Mouse (Mus musculus) ES-CJ7 (cell line): ENCODE data around the gene Dpf2.

ENCODE experiments used
- DNase-seq: peaks from one replicate; pipeline ENCODE4 v3.0.0; 2011; ENCODE audit warnings: low read depth, low spot score

Dpf2 gene

GRCm38 (mm10) chr19:5935691-5936090 is 22.9 kb upstream of the Dpf2 start:
- DNase-seq: no peak

DNA sequence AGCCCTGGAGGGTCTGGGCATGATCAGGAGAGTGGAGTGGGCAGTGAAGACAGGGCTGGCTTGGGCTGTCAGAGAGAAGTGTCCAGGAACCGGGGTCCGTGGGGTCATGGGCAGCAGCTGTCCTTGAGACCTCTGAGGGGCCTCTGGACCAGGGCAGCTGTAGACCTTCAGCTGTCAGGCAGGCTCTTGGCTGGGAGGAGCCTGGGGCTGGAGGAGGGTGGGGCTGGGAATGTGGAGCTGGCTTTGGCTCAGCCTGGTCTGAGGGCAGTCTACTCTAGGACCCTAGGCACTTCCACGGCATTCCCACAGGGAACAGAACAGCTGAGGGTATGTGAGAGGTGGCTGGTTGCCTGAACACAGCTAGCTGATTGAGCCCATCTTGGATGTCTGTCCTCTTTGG is 22.5 kb upstream of the Dpf2 start:
- DNase-seq: no peak

GRCm38 (mm10) chr19:5929634-5930596 is 17.1 kb upstream of the Dpf2 start:
- DNase-seq: no peak

- DNase-seq: no peak
These were observed 15.7 kb upstream of the Dpf2 start for GRCm38 (mm10) chr19:5928546-5928945.

DNA sequence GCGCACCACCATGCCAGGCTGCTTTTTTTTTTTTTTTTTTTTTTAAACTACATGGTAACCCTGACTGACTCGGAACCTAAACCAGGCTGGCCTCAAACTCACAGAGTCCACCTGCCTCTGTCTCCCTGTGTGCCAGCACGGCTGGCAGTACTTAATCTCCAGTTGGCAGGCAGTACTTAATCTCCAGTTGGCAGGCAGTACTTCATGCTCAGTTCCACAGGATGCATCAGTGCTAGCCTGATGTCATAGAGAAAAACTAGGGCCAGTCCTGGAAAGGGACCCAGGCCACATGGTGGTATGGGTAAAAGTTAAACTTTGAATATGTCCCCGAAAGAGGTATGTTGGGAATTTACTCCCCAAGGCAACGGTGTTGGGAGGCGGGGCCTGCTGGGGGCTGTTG is 15.3 kb upstream of the Dpf2 start:
- DNase-seq: no peak

DNA sequence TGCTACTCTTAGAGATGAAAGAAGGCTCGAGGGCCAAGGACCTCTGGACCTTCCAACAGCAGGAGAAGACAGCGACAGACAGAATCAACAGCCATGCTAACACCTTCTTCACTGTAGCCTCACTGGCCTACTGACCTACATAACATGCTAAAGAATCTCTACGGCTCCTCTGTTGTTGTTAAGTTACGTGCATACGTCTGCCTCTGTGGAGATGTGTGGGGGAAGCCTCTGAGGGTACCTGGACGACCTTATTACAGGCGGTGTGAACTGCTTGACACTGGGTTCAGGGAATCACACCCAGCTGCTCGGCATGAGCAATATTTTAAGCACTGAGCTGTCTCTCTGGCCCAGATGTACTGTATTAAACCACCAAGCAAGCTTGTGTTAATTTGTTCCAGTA is 14.7 kb upstream of the Dpf2 start:
- no peak for DNase-seq

DNA sequence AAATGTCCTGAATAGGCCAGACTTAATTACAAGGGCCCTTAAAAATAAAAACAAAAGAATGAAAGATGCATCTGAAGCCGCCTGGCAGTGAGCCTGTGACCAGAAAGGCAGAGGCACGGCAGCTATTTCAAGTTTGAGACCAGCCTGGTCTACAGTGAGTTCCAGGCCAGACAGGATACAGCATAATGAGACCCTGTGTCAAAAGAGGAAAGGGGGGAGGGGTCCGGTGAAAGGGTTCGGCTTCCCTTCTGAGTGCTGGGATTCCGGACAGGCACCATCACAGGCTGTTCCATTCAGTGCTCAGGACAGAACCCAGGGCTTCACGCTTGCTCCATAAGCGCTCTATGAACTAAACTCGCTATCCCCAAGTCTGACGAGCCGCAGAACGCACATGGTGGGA is 14.2 kb upstream of the Dpf2 start:
- no peak for DNase-seq

DNA sequence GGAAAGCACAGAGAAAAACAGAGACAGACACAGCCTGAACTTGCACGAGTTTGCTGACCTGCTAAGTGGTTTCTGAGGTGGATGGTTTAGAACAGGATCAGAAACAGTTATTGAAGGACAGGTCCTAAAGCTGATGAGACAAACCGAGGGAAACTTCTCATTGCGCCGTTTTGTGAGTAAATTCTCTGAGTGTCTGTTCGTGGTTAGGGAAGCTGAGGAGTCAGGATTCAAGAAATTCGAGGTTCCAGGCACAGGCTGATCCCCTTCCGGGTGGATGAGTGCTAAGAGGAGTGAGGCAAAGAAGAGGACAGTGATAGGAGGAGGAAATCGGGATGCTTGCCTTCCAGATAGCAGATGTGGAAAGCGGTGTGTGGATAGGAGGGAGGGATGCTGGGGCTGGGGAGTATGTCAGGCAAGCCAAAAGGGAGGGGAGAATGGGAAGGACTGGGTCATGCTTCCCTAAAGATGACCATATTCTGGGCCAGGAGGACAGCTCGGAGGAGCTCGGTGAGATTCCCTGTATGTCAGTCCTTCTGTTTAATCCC is 12.6 kb upstream of the Dpf2 start:
- no peak for DNase-seq

DNA sequence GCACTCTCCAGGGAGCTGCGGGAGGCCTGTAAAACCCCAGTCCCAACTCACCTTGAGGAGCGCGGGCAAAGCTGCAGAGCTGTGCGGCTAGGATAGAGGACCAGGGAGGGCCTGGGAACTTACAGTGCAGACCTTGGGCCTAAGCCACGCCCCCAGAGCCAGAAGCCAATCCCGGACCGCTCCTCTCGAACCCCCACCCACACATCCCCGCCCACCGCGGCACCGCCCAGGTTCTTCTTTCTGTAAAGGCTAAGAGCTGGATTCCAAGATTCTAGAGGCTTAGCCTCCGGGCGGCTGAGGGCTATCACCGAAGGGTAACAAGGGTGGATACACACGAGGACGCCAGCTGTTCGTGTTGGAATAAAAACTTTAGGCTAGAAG is 11.9 kb upstream of the Dpf2 start, which contains the start of gene Cdc42ep2:
TSS of gene Cdc42ep2 (minus strand) at position 104 of the 381 bp plus-strand sequence.
- DNase-seq: peak; percentile 96

DNA sequence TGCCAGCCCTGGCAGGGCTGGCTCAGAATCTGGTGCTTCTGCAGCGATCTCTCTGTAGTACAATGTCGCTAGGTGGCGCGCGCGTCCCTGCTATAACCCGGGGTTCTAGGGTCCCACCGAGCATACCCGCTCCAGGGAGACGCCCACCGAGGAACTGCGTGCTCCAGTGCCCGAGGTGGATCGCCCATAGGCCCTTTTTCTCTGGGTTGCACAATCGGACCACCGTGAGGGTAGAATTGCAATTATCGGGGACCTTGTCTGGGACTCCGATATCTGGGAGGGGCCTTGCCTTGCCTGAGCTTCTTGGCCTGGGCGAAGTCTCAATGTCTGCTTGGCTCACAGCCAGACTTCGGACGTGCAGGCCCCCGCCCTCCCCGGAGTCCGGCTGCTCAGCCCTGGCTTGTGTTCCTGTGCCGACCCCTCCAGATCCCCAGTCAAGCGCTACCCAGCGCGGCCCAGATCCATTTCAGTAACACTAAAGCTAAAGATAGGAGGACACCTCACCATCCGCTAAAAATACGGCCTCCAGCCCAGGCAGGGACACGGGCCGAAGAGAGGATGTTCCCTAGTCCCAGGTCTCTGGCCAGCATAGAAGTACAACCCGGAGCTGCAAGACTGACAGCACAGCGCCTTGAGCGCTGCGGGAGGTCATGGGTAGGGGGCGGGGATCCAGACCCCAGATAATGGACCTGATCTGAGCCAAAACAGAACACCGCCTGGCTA is 11.3 kb upstream of the Dpf2 start:
- DNase-seq: peak; percentile 90

GRCm38 (mm10) chr19:5922963-5923362 is 10.2 kb upstream of the Dpf2 start:
- DNase-seq: no peak

GRCm38 (mm10) chr19:5922119-5922942 is 9.5 kb upstream of the Dpf2 start:
- DNase-seq: no peak

DNA sequence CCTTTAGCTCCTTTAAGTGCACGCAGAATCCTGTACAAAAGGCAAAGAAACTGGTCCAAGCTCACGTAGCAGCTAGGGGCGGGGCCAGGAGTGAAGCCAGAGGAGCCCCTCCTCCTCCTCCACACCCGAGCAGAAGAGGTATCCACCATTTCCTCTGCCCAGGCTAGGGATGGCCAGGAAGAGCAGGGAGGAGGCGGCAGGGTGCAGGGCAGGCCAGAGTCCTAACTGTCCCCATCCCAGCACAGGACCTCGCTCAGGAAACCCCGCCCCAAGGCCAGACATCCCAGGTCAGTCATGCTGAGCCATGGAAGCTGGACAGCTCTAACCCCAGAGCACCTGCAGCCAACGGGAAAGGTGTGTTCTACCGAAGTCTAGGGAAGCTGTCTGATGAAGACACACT is 8.9 kb upstream of the Dpf2 start:
- peak; percentile 54 for DNase-seq

- DNase-seq: peak; percentile 100
These were observed 455 bp downstream of the Dpf2 start for GRCm38 (mm10) chr19:5912103-5913006.

DNA sequence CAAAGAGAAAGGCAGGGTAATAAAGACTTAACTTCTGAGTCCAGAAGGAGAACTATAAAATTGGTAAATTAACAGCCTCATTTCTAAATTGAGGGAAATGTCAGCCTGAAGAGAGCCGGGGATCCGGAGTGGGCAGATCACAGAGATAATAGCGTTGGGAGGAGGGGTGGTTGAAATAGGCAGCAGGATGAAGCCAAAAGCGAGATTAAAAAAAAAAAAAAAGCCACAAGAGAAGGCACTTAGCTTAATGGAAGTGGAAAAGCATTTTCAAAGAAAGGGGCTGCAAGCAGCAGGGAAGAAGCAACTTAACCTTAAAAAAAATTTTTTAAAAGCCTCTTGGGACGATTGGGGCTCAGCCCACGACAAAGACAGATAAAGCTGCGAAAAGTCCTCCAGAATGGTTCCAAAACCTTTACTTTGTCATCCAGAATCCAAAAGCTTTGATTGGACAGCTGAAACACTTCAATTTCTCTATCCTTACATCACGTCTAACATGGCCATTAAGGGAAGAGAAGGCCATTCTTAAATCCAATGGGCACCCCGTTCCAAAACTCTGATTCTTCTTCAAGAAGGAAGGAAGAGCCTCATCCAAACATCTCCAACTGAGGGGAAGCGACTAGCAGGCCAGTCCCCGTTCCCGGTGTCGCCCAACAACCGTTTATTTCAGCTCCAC is 1.2 kb downstream of the Dpf2 start:
- DNase-seq: no peak

DNA sequence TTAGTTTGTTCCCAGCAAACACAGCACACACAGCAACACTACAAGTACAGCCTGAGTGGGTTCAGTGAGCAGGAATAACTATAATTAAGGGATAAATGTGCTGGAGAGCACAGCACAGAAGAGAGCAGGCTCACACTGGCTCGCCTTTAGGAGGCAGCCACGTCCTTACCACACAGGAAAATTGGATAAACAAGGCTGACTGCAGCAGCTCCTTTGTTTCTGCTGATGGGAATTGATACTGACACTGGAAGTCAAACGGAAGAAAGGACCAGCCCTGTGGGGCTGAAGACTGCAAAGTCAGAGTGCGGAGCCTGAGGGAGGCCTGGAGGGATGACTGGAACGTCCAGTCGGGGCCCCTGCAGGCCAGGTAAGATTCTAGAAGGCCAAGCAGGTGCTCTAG is 2.6 kb downstream of the Dpf2 start:
- DNase-seq: no peak

DNA sequence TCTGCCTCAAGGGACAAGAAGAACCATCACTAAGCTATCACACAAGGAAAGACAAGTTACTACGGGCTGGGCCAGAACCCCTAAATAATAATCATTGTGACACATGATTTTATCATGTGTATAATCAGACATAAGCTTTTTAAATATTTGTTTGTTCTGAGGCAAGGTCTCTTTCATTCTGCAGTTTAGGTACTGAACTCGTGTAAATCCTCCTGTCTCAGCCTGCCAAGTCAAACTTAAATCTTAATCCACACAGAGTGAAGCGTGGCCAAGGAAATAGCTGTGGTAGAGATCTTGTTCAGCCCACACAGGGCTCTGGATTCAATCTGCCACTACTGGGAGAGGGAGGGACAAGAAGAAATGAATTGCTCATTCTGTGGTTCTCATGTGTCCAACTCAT is 5.5 kb downstream of the Dpf2 start:
- DNase-seq: no peak

DNA sequence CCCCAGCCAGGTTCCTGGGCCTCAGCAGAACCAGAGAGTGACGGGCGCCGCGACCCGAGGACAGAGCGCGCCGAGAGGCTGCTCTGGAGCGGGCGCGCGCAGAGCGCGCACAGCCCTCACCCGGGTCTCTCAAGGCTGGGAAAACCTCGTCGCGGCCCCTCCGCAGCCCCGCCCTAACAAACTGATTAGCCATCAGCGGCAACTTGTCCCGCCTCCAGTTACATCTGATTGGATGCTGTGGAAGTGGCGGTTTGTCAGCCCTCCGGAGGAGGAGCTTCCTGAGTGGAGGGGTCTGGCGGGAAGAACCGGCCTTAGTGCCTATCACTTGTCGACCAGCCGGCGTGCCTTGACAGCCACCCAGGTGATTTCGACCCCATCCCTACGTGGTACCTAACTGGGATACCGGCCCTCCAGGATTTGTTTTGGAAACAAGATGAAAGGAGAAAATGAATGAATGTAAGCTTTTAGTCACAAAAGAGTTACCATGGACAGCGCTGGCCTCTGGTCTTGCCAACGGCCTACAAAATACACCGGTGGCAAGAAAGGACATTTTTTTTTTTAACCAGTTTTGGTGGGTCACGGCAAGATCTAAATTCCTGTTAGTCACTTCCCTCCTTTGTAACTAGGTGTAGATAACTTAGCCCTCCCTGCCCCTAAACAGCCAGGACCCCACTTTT is 18.7 kb downstream of the Dpf2 start, which contains the start of gene Tigd3:
TSS of gene Tigd3 (minus strand) at position 148 of the 677 bp plus-strand sequence.
- peak; percentile 94 for DNase-seq

GRCm38 (mm10) chr19:5893282-5894001 is 19.4 kb downstream of the Dpf2 start:
- no peak for DNase-seq
